Mouse (Mus musculus) cortical plate, adult 2 months (tissue): ENCODE results near the gene Gm49027.

Experiments
- CTCF ChIP-seq: fragments of 200-500 bp; IDR thresholded peaks from 2 replicates; pipeline ENCODE4 v1.5.1; 2011; ENCODE audit warnings: mild to moderate bottlenecking, control low read depth, low read length; ENCODE audit not compliant: insufficient read depth; ENCODE audit errors: extremely low read depth
- POLR2A ChIP-seq: fragments of 200-500 bp; IDR thresholded peaks from 2 replicates; pipeline ENCODE4 v1.6.1; 2011; ENCODE audit warnings: mild to moderate bottlenecking, low read length, control low read depth; ENCODE audit not compliant: insufficient read depth; ENCODE audit errors: extremely low read depth

DNA sequence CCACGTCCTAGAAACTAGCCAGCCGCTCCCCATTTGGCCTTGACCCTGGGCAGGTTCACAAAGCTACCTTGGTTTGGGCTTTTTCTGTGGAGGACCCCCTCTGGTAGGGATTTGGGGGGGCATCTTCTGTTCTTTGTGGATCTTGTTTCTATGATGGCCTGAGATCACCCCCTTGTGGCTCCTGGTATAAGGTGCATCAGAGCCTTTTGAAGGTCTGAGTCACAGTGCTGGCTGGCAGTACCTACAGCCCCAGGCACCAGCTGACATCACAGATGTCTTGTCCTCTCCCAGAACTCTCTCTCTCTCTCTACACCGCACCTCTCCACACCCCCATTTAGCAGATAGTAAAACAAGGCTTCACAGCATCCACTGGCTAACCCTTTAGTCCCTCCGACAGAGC is 25.6 kb downstream of the Gm49027 start:
- TF ChIP-seq CTCF (peak; percentile 63), POLR2A (no peak)
